Mouse (Mus musculus): ENCODE results near the gene Fam160a2. TPM values are rescaled to one million over a fixed set of nuclear protein-coding genes. Genes with fewer than 3 reads are reported as not detected.
"Not testable (repeated sequence)": the region's sequence is repeated elsewhere in the genome, so short reads cannot be mapped to it uniquely, and the experiment has no call there.

Fam160a2 gene
- polyA plus RNA-seq, 1 experiment from 2014 or later = 40.1 TPM

DNA sequence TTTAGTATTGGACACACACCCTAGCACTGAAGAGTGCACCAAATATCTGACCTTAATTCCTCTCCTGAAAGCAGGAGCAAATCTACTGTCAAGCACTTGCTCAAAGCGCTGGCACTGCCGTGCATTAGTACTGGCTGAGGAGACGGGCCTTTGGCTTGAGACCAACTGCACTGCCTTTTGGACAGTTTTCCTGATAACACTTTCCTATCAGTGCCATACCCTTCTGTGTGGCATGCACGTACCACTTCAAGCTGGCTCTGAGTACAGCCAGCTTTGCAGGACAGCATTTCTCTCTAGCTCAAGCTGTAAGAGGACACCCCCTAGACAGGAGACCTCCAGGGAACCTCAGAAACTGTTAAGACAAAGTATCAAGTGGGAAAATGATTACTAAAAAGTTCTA, 26.3 kb downstream of the Fam160a2 start:
- Histone ChIP-seq H3K4me2 (ENCODE audit: low read depth, low read length) (no peak overlapping the region), H3K4me3 (ENCODE audit: low read depth, low read length) (no peak overlapping the region), H3K9ac (replicated peaks; ENCODE audit: low read depth, low read length) (no peak overlapping the region), H3K9me3 (ENCODE audit: control insufficient read depth, low read length) (no peaks in the 10 kb centered on the region), H3K4me1 (ENCODE audit: control insufficient read depth, insufficient read depth, low read length) (no peaks in the 10 kb centered on the region), H3K27me3 (ENCODE audit: control insufficient read depth, insufficient read depth, low read length) (no peaks in the 10 kb centered on the region), H3K36me3 (ENCODE audit: control insufficient read depth, insufficient read depth, low read length) (peaks cover 26% of the 10 kb centered on the region), H3K27ac (ENCODE audit: low read depth, low read length) (no peak overlapping the region)
- no peak for ATAC-seq (ENCODE audit: low read depth)
- WGBS = 96% methylated on average over 4 of the region's 4 CpGs

DNA sequence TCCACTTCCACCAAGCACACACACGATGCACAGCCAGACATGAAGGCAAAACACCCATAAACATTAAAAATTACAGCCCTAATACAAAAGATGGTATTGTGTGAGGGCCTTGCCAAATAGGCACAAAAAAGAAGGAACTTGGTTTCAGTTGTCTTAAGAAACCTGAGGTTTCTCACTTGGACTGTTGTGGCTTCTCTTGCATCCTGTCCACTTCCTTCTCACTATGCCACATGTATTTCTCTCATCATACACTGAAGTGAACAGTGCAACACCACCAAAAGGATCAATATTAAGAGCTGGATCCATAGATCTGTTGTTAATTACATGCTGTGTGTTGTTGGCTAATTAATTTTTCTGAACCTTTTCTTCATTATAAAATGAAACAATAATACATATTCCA, 26.9 kb downstream of the Fam160a2 start:
- H3K27ac ChIP-seq (ENCODE audit: low read depth, low read length) = no peak overlapping the region
- no peaks in the 10 kb centered on the region for H3K27me3 ChIP-seq (ENCODE audit: control insufficient read depth, insufficient read depth, low read length)
- 84% methylated on average over 1 of the region's 1 CpGs for WGBS
- H3K9me3 ChIP-seq (ENCODE audit: control insufficient read depth, low read length) = no peaks in the 10 kb centered on the region
- ATAC-seq (ENCODE audit: low read depth) = no peak
- H3K4me1 ChIP-seq (ENCODE audit: control insufficient read depth, insufficient read depth, low read length) = no peaks in the 10 kb centered on the region
- no peak overlapping the region for H3K4me2 ChIP-seq (ENCODE audit: low read depth, low read length)
- H3K4me3 ChIP-seq (ENCODE audit: low read depth, low read length) = no peak overlapping the region
- H3K36me3 ChIP-seq (ENCODE audit: control insufficient read depth, insufficient read depth, low read length) = peaks cover 20% of the 10 kb centered on the region
- no peak overlapping the region for H3K9ac ChIP-seq (replicated peaks; ENCODE audit: low read depth, low read length)

GRCm38 (mm10) chr7:105368521-105368920, 31.3 kb downstream of the Fam160a2 start:
- Histone ChIP-seq H3K36me3 (ENCODE audit: control insufficient read depth, insufficient read depth, low read length) (peaks cover 4% of the 10 kb centered on the region), H3K4me2 (ENCODE audit: low read depth, low read length) (no peak overlapping the region), H3K4me1 (ENCODE audit: control insufficient read depth, insufficient read depth, low read length) (no peaks in the 10 kb centered on the region), H3K27me3 (ENCODE audit: control insufficient read depth, insufficient read depth, low read length) (no peaks in the 10 kb centered on the region), H3K4me3 (ENCODE audit: low read depth, low read length) (no peak overlapping the region), H3K9ac (replicated peaks; ENCODE audit: low read depth, low read length) (no peak overlapping the region), H3K27ac (ENCODE audit: low read depth, low read length) (no peak overlapping the region), H3K9me3 (ENCODE audit: control insufficient read depth, low read length) (no peaks in the 10 kb centered on the region)
- WGBS = 97% methylated on average over 4 of the region's 4 CpGs
- no peak for ATAC-seq (ENCODE audit: low read depth)

GRCm38 (mm10) chr7:105367930-105368329, 31.9 kb downstream of the Fam160a2 start, which contains the start of gene Olfr692:
TSS of gene Olfr692 (plus strand) at chr7:105368230.
- no peak within 1 kb of the TSS for H3K4me3 ChIP-seq (ENCODE audit: low read depth, low read length)
- WGBS = 100% methylated on average over 1 of the region's 1 CpGs
- no peak within 1 kb of the TSS for H3K27ac ChIP-seq (ENCODE audit: low read depth, low read length)
- H3K9me3 ChIP-seq (ENCODE audit: control insufficient read depth, low read length) = no peaks in the 10 kb centered on the region
- no peaks in the 10 kb centered on the region for H3K4me1 ChIP-seq (ENCODE audit: control insufficient read depth, insufficient read depth, low read length)
- H3K36me3 ChIP-seq (ENCODE audit: control insufficient read depth, insufficient read depth, low read length) = no peaks in the 10 kb centered on the region
- ATAC-seq (ENCODE audit: low read depth) = no peak
- H3K9ac ChIP-seq (replicated peaks; ENCODE audit: low read depth, low read length) = no peak within 1 kb of the TSS
- no peak within 1 kb of the TSS for H3K4me2 ChIP-seq (ENCODE audit: low read depth, low read length)
- no peaks in the 10 kb centered on the region for H3K27me3 ChIP-seq (ENCODE audit: control insufficient read depth, insufficient read depth, low read length)

GRCm38 (mm10) chr7:105367268-105367667, 32.6 kb downstream of the Fam160a2 start:
- 91% methylated on average over 5 of the region's 5 CpGs for WGBS
- no peaks in the 10 kb centered on the region for H3K9me3 ChIP-seq (ENCODE audit: control insufficient read depth, low read length)
- H3K4me1 ChIP-seq (ENCODE audit: control insufficient read depth, insufficient read depth, low read length) = no peaks in the 10 kb centered on the region
- no peak for ATAC-seq (ENCODE audit: low read depth)
- H3K9ac ChIP-seq (replicated peaks; ENCODE audit: low read depth, low read length) = no peak overlapping the region
- H3K4me2 ChIP-seq (ENCODE audit: low read depth, low read length) = no peak overlapping the region
- no peaks in the 10 kb centered on the region for H3K36me3 ChIP-seq (ENCODE audit: control insufficient read depth, insufficient read depth, low read length)
- H3K27ac ChIP-seq (ENCODE audit: low read depth, low read length) = no peak overlapping the region
- no peaks in the 10 kb centered on the region for H3K27me3 ChIP-seq (ENCODE audit: control insufficient read depth, insufficient read depth, low read length)
- H3K4me3 ChIP-seq (ENCODE audit: low read depth, low read length) = no peak overlapping the region

GRCm38 (mm10) chr7:105361713-105362112, 38.1 kb downstream of the Fam160a2 start:
- no peaks in the 10 kb centered on the region for H3K9me3 ChIP-seq (ENCODE audit: control insufficient read depth, low read length)
- H3K9ac ChIP-seq (replicated peaks; ENCODE audit: low read depth, low read length) = no peak overlapping the region
- H3K27me3 ChIP-seq (ENCODE audit: control insufficient read depth, insufficient read depth, low read length) = no peaks in the 10 kb centered on the region
- no peak overlapping the region for H3K4me3 ChIP-seq (ENCODE audit: low read depth, low read length)
- 84% methylated on average over 2 of the region's 2 CpGs for WGBS
- no peaks in the 10 kb centered on the region for H3K36me3 ChIP-seq (ENCODE audit: control insufficient read depth, insufficient read depth, low read length)
- H3K27ac ChIP-seq (ENCODE audit: low read depth, low read length) = no peak overlapping the region
- no peak overlapping the region for H3K4me2 ChIP-seq (ENCODE audit: low read depth, low read length)
- no peak for ATAC-seq (ENCODE audit: low read depth)
- no peaks in the 10 kb centered on the region for H3K4me1 ChIP-seq (ENCODE audit: control insufficient read depth, insufficient read depth, low read length)

DNA sequence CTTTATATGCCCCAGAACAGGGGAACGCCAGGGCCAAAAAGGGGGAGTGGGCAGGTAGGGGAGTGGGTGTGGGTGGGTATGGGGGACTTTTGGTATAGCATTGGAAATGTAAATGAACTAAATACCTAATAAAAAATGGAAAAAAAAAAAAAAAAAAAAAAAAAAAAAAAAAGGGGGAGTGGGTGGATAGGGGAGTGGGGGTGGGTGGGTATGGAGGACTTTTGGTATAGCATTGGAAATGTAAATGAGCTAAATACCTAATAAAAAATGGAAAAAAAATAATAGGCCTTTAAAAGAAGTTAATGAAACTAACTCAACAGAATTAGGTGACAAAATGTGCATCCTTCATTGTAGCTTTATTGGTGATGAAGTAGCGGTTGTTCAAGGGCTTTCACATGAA, 43.4 kb downstream of the Fam160a2 start:
- H3K36me3 ChIP-seq (ENCODE audit: control insufficient read depth, insufficient read depth, low read length); H3K9ac ChIP-seq (replicated peaks; ENCODE audit: low read depth, low read length); H3K4me3 ChIP-seq (ENCODE audit: low read depth, low read length); H3K9me3 ChIP-seq (ENCODE audit: control insufficient read depth, low read length); H3K4me2 ChIP-seq (ENCODE audit: low read depth, low read length); H3K4me1 ChIP-seq (ENCODE audit: control insufficient read depth, insufficient read depth, low read length); H3K27me3 ChIP-seq (ENCODE audit: control insufficient read depth, insufficient read depth, low read length); H3K27ac ChIP-seq (ENCODE audit: low read depth, low read length): not testable (repeated sequence)
- WGBS = 100% methylated on average over 1 of the region's 2 CpGs
- ATAC-seq (ENCODE audit: low read depth) = peak; percentile 75

DNA sequence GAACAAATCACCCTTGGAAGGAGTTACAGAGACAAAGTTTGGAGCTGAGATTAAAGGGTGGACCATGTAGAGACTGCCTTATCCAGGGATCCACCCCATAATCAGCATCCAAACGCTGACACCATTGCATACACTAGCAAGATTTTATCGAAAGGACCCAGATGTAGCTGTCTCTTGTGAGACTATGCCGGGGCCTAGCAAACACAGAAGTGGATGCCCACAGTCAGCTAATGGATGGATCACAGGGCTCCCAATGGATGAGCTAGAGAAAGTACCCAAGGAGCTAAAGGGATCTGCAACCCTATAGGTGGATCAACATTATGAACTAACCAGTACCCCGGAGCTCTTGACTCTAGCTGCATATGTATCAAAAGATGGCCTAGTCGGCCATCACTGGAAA, 43.8 kb downstream of the Fam160a2 start:
- not testable (repeated sequence) for H3K4me1 ChIP-seq (ENCODE audit: control insufficient read depth, insufficient read depth, low read length); H3K36me3 ChIP-seq (ENCODE audit: control insufficient read depth, insufficient read depth, low read length); H3K9ac ChIP-seq (replicated peaks; ENCODE audit: low read depth, low read length); H3K27me3 ChIP-seq (ENCODE audit: control insufficient read depth, insufficient read depth, low read length); H3K9me3 ChIP-seq (ENCODE audit: control insufficient read depth, low read length); ATAC-seq (ENCODE audit: low read depth); H3K4me3 ChIP-seq (ENCODE audit: low read depth, low read length); H3K4me2 ChIP-seq (ENCODE audit: low read depth, low read length); H3K27ac ChIP-seq (ENCODE audit: low read depth, low read length)
- no CpG with 5 or more reads among the region's 5 CpGs for WGBS

DNA sequence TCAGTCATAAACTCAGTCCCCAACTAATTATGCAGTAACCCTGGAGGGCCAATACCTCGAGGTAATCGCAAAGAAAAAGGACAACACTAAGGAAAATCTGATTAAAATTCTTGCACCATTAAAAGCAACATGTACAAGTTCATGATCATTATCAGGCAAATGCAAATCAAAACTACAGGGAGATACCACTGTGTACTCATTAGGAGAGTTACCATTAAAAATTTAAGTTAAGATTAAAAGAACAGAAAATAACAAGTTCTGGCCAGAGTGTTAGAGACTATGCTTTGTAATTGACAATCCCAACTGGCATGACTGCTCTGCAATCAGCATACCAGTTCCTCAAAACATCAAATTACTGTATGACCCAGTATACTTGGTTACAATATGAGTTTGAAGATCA, 57.1 kb downstream of the Fam160a2 start:
- Histone ChIP-seq H3K36me3 (ENCODE audit: control insufficient read depth, insufficient read depth, low read length) (no peaks in the 10 kb centered on the region), H3K27me3 (ENCODE audit: control insufficient read depth, insufficient read depth, low read length) (no peaks in the 10 kb centered on the region), H3K9ac (replicated peaks; ENCODE audit: low read depth, low read length) (no peak overlapping the region), H3K4me1 (ENCODE audit: control insufficient read depth, insufficient read depth, low read length) (no peaks in the 10 kb centered on the region), H3K4me2 (ENCODE audit: low read depth, low read length) (no peak overlapping the region), H3K9me3 (ENCODE audit: control insufficient read depth, low read length) (no peaks in the 10 kb centered on the region), H3K27ac (ENCODE audit: low read depth, low read length) (no peak overlapping the region), H3K4me3 (ENCODE audit: low read depth, low read length) (no peak overlapping the region)
- WGBS = 82% methylated on average over 2 of the region's 2 CpGs
- no peak for ATAC-seq (ENCODE audit: low read depth)

DNA sequence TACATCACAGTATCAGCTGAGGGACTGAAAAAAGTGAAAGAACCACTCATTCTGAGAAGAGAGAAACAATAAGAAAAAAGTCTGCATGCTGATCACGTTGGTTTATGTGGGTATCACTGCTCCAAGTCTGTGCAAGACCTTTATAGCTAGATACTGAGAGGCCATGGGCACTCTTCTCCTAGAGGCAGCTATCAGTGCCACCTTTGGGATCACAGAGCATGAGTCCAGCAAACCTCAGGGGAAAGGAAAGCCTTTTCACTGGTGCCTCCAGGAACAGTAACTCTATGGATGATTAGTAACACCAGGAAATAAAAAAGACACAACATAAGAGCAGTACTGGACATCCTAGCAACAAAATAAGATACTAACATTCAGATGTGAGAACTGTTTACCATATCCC, 57.7 kb downstream of the Fam160a2 start, which contains the start of gene Olfr691:
TSS of gene Olfr691 (minus strand) at position 101 of the 400 bp plus-strand sequence.
- no peak within 1 kb of the TSS for H3K4me3 ChIP-seq (ENCODE audit: low read depth, low read length)
- no peak within 1 kb of the TSS for H3K4me2 ChIP-seq (ENCODE audit: low read depth, low read length)
- 54% methylated on average over 1 of the region's 1 CpGs for WGBS
- H3K27ac ChIP-seq (ENCODE audit: low read depth, low read length) = no peak within 1 kb of the TSS
- no peak within 1 kb of the TSS for H3K9ac ChIP-seq (replicated peaks; ENCODE audit: low read depth, low read length)
- no peaks in the 10 kb centered on the region for H3K9me3 ChIP-seq (ENCODE audit: control insufficient read depth, low read length)
- no peaks in the 10 kb centered on the region for H3K36me3 ChIP-seq (ENCODE audit: control insufficient read depth, insufficient read depth, low read length)
- H3K4me1 ChIP-seq (ENCODE audit: control insufficient read depth, insufficient read depth, low read length) = no peaks in the 10 kb centered on the region
- H3K27me3 ChIP-seq (ENCODE audit: control insufficient read depth, insufficient read depth, low read length) = no peaks in the 10 kb centered on the region
- no peak for ATAC-seq (ENCODE audit: low read depth)
